Mouse (Mus musculus) hindbrain, embryonic 12.5 days (tissue): ENCODE measurements around the gene Rftn1. TPM values are rescaled to one million over a fixed set of nuclear protein-coding genes. Genes with fewer than 3 reads are reported as not detected.
A peak's percentile ranks its signal among the peaks of the same experiment; 100 is the strongest.

ENCODE experiments used
- ATAC-seq: fragments of 200-750 bp; cut with Nextera tagmentation; 2 replicates; pipeline ENCODE4 v1.8.0; 2017; ENCODE audit warnings: moderate TSS enrichment; ENCODE audit not compliant: low FRiP score
- H3K27ac ChIP-seq: fragments of 300-500 bp; sonication (generic); 2 replicates; pipeline ENCODE4 v1.5.1; 2016; ENCODE audit warnings: mild to moderate bottlenecking
- H3K27me3 ChIP-seq: fragments of 300-500 bp; sonication (generic); 2 replicates; pipeline ENCODE4 v1.6.1; 2016; ENCODE audit warnings: mild to moderate bottlenecking
- H3K36me3 ChIP-seq: fragments of 300-500 bp; sonication (generic); 2 replicates; pipeline ENCODE4 v1.6.1; 2016; ENCODE audit warnings: mild to moderate bottlenecking
- H3K4me1 ChIP-seq: fragments of 300-500 bp; sonication (generic); 2 replicates; pipeline ENCODE4 v1.6.1; 2016
- H3K4me2 ChIP-seq: fragments of 300-500 bp; sonication (generic); replicated peaks from 2 replicates; pipeline ENCODE4 v1.6.1; 2016; ENCODE audit warnings: mild to moderate bottlenecking
- H3K4me3 ChIP-seq: fragments of 300-500 bp; sonication (generic); 2 replicates; pipeline ENCODE4 v1.5.1; 2016; ENCODE audit warnings: mild to moderate bottlenecking
- H3K9ac ChIP-seq: fragments of 300-500 bp; sonication (generic); 2 replicates; pipeline ENCODE4 v1.6.1; 2016; ENCODE audit warnings: mild to moderate bottlenecking, moderate library complexity
- H3K9me3 ChIP-seq: fragments of 300-500 bp; sonication (generic); replicated peaks from 2 replicates; pipeline ENCODE4 v1.6.1; 2016; ENCODE audit warnings: mild to moderate bottlenecking
- WGBS: fragments of 180-500 bp; shearing (Covaris S2); methylation state at CpG from one replicate; pipeline ENCODE4 v1.1.7; 2016; 5-methylcytosine and 5-hydroxymethylcytosine counted together
- polyA plus RNA-seq: library from polyadenylated mRNA; unstranded; fragments of >200 nt; fragmentation: Nextera tagmentation; extraction: Ambion mirVana; gene quantifications from 2 replicates; pipeline ENCODE4 v1.2.1, GENCODE M21; 2016

Gene Rftn1
- polyA plus RNA-seq, 1 experiment from 2014 or later = 8.3 TPM

DNA sequence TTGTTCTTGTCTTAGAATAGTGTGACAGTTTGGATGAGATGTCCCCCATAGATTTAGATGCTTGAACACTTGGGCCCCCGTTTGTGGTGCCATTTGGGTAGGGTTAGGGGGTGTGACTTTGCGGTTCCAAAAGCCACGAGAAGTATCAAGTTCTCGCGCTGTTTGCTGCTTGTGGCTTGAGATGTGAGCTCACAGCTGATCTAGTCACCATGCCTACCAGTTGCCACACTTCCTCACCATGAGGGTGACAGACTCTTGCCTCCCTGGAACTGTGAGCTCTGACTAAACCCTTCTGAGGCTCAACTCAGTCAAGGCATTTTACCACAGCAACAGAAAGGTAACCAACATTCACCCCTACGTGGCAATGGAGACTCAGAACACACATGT, 118.9 kb downstream of the Rftn1 start:
- no peaks in the 10 kb centered on the region for H3K9me3 ChIP-seq
- H3K4me1 ChIP-seq = peaks cover 4% of the 10 kb centered on the region
- WGBS = 82% methylated on average over 6 of the region's 6 CpGs
- H3K4me2 ChIP-seq = no peak overlapping the region
- no peak for ATAC-seq
- no peaks in the 10 kb centered on the region for H3K36me3 ChIP-seq
- H3K27ac ChIP-seq = no peak overlapping the region
- H3K4me3 ChIP-seq = no peak overlapping the region
- H3K27me3 ChIP-seq = no peaks in the 10 kb centered on the region
- no peak overlapping the region for H3K9ac ChIP-seq

DNA sequence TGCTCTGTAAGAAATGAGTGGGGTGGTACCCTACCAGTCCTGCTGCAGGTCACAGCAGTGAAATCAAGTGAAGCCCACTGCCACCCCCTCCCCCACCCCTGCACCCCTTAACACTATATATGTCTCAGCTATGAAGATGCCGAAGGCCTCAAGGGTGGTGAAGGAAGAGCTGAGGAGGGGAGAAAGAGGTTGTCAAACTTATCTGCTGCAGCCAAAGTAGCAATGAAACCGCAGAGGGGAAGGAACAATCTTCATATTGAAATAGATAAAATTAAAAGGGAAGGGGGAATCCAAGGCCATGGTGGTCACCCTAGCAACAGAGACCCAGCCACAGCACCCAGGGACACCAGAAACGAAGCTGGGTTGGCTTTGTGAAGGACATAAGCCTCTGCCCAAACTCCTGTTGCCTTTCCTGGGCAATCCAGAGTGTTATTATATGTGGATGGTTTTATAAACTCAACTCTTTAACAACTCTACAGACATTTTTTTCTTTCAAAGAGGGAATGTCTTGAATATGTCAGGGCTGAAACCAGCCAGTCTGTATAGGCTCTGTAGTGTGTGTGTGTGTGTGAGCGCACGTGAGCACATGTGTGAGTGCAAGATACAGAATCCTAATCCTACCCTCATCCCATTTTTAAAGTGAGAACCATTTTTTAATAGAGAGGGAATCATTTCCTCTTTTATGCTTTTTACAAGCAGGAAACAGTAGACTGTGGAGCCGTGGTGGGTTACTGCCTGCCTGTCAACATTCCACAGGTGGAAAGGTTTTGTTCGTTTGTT, 119.5 kb downstream of the Rftn1 start:
- no peak overlapping the region for H3K4me2 ChIP-seq
- no peak overlapping the region for H3K9ac ChIP-seq
- no peaks in the 10 kb centered on the region for H3K9me3 ChIP-seq
- H3K27ac ChIP-seq = no peak overlapping the region
- H3K4me3 ChIP-seq = no peak overlapping the region
- H3K4me1 ChIP-seq = peaks cover 4% of the 10 kb centered on the region
- WGBS = 83% methylated on average over 7 of the region's 7 CpGs
- no peaks in the 10 kb centered on the region for H3K36me3 ChIP-seq
- no peaks in the 10 kb centered on the region for H3K27me3 ChIP-seq
- no peak for ATAC-seq

DNA sequence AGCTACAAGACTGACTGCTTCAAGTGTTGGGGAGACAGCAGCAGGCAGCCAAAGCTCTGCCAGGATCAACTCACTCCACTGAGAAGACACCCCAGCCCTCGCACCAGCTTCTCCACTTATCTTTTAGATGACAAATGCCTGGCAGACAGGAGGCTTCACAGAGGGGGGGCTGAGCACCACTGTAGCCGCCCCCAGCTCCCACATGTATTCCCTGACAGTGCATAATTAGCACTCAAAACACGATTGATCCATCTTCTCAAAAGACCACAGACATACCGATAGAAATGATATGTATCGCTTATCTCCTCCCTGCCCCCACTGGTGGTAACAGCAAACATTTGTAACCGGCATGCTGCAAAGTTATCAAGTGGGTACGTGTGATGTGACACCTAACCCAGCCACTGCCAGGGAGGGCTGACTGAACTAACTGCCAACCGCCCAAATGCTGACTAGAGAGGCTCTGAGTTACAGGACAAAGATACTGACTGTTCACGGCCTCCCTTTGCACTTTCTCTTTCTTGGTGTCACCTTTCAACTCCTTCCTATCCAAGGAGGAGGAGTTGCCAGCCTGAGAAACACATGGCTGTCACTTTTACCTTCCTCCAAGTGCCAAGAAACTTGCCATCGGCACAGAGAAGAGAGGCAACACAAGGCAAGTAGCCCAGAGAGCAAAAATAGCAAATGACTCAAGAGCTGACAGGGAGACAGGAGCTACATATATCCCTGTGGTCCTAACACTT, 120.4 kb downstream of the Rftn1 start:
- no peak for ATAC-seq
- no peaks in the 10 kb centered on the region for H3K27me3 ChIP-seq
- H3K9ac ChIP-seq = no peak overlapping the region
- H3K4me1 ChIP-seq = peaks cover 4% of the 10 kb centered on the region
- H3K4me2 ChIP-seq = no peak overlapping the region
- H3K4me3 ChIP-seq = no peak overlapping the region
- no peaks in the 10 kb centered on the region for H3K36me3 ChIP-seq
- H3K27ac ChIP-seq = no peak overlapping the region
- 49% methylated on average over 10 of the region's 10 CpGs for WGBS
- H3K9me3 ChIP-seq = no peaks in the 10 kb centered on the region

DNA sequence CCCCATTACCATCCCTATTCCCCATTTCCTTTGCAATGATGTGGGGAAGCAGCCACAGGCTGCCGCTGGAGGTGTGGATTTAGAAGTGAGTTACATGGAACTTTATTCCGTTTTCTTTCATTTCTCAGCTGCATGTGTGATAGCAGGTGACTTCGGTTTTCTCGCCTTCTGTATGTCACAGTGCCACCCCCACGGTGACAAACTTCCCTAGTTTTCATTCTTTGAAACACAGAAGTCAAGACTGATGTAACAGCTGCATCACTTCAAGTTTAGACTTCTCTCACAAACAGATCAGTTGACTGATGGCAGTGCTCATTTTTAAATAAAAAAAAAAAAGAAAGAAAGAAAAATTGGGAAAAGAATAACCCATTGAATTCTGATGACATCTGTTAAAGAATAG, 121.3 kb downstream of the Rftn1 start:
- WGBS = 88% methylated on average over 5 of the region's 5 CpGs

DNA sequence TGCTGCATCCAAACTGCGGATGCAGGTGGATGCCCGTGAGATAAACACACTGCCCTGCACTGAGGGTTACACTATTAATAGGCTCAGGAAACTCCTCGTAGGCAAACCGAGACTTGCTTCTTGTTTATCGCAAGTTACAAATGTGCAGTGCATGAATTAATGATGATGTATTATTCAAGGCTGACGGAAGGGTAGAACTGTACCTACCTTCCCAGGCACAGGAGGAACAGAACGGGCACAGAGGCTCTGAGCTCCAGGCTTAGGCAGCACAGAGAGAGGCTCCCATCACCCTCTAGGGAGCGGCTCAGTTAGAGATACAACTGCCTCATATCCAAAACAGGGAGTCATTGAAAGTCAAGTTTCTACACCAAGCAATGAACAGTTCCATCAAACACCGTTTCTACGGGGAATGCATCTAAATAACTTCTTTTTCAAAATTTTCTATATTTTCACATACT, 121.8 kb downstream of the Rftn1 start:
- Histone ChIP-seq H3K27me3 (no peaks in the 10 kb centered on the region), H3K27ac (no peak overlapping the region), H3K4me3 (no peak overlapping the region), H3K36me3 (no peaks in the 10 kb centered on the region), H3K4me1 (peaks cover 4% of the 10 kb centered on the region), H3K9ac (no peak overlapping the region), H3K9me3 (no peaks in the 10 kb centered on the region), H3K4me2 (no peak overlapping the region)
- 83% methylated on average over 10 of the region's 10 CpGs for WGBS
- ATAC-seq = no peak

More for the DNA sequence above, 121.3 kb downstream of the Rftn1 start:
- Histone ChIP-seq H3K36me3 (no peaks in the 10 kb centered on the region), H3K27me3 (no peaks in the 10 kb centered on the region), H3K4me1 (peaks cover 4% of the 10 kb centered on the region), H3K9me3 (no peaks in the 10 kb centered on the region), H3K27ac (no peak overlapping the region), H3K9ac (no peak overlapping the region), H3K4me2 (no peak overlapping the region), H3K4me3 (no peak overlapping the region)
- ATAC-seq = no peak

DNA sequence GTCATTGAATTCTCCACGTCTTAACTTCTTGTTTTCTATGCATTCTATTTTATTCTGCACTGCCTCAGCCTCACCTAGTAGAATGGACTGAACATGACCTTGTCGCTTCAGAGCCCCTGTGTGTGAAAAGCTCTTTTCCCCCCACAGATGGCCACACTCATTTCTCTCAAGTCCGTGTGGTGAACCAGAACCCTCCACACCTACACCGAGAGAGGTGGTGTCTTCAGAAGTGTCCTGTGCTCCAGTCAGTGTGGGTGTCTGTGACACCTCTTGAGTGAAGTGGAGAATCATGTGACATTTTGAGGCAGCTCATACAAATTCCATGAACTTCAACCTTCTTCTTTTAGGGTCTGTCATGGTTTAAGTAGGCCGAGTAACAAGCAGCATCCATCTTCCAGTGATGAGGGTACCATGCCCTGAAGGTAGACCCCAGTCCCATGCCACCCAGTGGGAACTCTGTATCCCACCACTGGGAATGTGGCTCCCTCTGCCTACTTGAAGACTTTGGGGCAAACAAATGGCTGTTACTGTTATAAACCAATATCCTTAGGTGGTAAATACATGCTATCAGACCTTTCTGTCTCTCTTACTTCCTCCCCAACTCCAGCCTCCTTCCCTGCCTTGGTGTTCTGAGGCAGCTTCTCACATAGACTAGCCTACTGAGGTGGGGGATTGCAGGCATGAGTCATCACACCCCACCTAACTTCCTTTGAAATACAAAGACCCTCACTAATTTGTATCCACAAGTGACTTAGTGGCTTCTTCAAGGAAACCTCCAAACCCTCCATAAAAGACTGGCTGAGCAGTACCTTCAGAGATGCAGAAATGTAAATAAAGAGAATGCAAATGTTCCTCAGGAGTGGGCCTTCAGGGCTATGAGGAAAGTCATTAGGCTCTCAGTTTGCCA, 122.4 kb downstream of the Rftn1 start:
- Histone ChIP-seq H3K9ac (no peak overlapping the region), H3K27me3 (no peaks in the 10 kb centered on the region), H3K27ac (no peak overlapping the region), H3K36me3 (no peaks in the 10 kb centered on the region), H3K4me3 (no peak overlapping the region), H3K4me1 (peaks cover 4% of the 10 kb centered on the region), H3K4me2 (no peak overlapping the region), H3K9me3 (no peaks in the 10 kb centered on the region)
- 86% methylated on average over 5 of the region's 5 CpGs for WGBS
- no peak for ATAC-seq

DNA sequence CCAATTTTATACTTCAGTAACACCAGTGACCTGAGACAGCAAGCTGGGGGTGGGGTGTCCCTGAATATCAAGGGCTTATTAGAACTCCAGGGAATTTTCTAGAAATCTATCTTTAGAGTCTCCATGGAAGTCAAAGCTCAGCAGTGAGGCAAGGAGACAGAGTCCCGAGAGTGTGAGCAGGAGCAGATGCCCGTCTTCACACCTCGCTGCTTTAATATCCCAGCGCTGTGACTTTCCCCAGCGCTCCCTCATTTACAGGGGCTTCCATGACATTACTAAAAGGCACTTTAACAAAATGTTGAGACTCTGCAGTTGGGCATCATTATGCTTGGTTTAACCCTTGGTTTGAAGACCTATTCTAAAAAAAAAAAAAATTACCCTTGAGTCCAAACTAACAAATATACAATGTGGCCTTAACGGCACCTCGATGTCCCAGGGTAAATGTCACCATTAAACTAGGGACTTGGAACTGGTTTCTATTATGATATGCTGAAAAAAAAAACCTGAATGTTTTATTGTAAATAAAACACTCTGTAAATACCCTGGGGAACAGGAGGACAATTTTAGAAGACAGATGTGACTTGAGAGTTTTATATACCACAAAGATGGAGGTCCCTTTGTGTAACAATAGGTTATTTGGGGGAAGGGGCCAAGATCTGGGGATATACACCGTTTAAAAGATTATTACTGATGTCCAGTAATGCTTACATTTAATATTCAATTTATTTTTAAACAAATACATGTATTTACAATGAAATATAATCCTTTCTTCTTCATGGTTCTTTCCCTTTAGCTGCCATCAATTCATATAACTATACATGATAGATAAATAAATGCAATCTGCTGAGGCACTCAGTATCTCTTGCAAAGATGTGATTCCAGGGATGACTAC, 123.4 kb downstream of the Rftn1 start:
- Histone ChIP-seq H3K4me3 (no peak overlapping the region), H3K27ac (no peak overlapping the region), H3K9ac (no peak overlapping the region), H3K4me2 (no peak overlapping the region), H3K4me1 (peaks cover 4% of the 10 kb centered on the region), H3K9me3 (no peaks in the 10 kb centered on the region), H3K27me3 (no peaks in the 10 kb centered on the region), H3K36me3 (no peaks in the 10 kb centered on the region)
- ATAC-seq = peak; percentile 40; the same call in 1 of the 2 replicates
- 79% methylated on average over 8 of the region's 8 CpGs for WGBS

DNA sequence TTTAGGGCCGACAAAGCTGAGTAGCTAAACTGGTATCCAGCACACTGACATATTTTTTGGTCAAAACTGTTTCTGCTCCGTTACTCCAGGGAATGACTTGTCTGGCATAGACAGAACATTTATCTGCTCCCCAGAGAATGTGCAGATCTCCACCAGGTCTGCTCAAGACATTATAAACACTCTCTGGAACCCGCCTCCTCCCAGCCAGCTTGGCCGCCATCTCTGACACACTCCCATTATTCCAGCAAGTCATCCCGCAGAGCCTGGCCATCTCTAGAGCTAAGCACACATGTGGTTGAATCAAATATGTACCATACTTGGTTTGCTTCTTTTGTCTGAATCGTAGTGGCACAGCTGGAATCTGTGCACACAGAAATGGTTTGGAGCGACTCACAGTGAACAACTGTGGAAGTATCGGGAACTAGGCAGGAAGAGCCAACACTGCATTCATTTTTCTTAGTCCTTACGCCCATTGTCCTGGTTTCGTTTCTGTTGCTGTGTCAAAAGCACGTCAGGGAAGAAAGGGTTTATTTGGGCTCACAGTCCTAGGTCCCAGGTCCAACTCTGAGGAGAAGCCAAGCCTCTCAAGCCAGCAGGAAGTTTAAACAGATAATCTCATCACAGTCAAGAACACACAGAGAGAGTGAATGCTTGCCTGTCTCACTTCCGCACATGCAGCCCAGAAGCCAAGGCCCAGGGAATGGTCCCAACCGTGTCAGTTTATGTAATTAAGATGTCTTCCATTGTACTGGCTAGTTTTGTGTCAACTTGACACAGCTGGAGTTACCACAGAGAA, 126.4 kb downstream of the Rftn1 start:
- WGBS = 81% methylated on average over 13 of the region's 13 CpGs
- H3K27me3 ChIP-seq = no peaks in the 10 kb centered on the region

DNA sequence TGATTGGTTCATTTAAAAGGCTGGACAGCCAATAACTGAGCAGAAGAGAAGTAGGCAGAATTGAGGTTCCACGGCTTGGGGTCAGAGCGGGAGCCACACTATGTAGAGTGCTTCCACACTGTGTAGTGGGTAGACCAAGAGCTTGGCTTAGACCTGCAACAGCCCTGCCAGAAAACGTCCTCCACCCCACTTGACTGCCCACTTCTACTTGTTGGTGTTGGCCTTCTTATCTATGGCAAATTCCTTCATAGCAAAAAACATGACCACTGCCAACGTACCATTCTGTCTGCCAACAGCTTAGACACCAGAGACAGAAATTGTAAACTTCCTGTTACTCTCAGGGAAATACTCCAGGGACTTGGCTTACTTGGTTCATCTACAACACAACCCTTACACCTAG, 127.8 kb downstream of the Rftn1 start:
- no peak overlapping the region for H3K9ac ChIP-seq
- no peak overlapping the region for H3K4me2 ChIP-seq
- H3K4me3 ChIP-seq = no peak overlapping the region
- WGBS = 90% methylated on average over 4 of the region's 4 CpGs
- H3K4me1 ChIP-seq = no peaks in the 10 kb centered on the region
- no peaks in the 10 kb centered on the region for H3K36me3 ChIP-seq
- no peak for ATAC-seq
- H3K9me3 ChIP-seq = no peaks in the 10 kb centered on the region
- H3K27me3 ChIP-seq = no peaks in the 10 kb centered on the region
- H3K27ac ChIP-seq = no peak overlapping the region

More for the DNA sequence above, 126.4 kb downstream of the Rftn1 start:
- Histone ChIP-seq H3K36me3 (no peaks in the 10 kb centered on the region), H3K9ac (no peak overlapping the region), H3K4me2 (no peak overlapping the region), H3K4me3 (no peak overlapping the region), H3K4me1 (no peaks in the 10 kb centered on the region), H3K9me3 (no peaks in the 10 kb centered on the region), H3K27ac (no peak overlapping the region)
- no peak for ATAC-seq

DNA sequence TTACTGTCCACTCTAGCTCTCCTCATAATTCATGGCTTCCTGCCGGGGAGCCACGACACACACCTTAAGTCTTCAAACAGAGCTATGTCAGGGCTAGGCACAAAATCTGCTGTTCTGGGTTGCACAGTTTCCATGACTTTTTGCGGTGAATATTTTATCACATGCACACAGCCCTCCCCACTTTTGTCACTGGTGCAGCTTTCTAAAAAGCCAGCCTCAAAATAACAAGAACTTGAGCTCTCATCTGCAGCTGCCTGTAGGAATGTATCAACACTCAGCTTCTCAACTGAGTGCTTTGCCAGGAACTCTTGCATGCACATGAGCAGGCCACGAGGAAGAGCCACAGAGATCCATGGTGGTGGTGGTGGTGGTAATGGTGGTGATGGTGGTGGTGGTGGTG, 129.0 kb downstream of the Rftn1 start:
- Histone ChIP-seq H3K4me1 (no peaks in the 10 kb centered on the region), H3K4me3 (no peak overlapping the region), H3K9ac (no peak overlapping the region), H3K4me2 (no peak overlapping the region), H3K27ac (no peak overlapping the region), H3K9me3 (no peaks in the 10 kb centered on the region), H3K36me3 (no peaks in the 10 kb centered on the region), H3K27me3 (no peaks in the 10 kb centered on the region)
- no peak for ATAC-seq
- 94% methylated on average over 4 of the region's 4 CpGs for WGBS

DNA sequence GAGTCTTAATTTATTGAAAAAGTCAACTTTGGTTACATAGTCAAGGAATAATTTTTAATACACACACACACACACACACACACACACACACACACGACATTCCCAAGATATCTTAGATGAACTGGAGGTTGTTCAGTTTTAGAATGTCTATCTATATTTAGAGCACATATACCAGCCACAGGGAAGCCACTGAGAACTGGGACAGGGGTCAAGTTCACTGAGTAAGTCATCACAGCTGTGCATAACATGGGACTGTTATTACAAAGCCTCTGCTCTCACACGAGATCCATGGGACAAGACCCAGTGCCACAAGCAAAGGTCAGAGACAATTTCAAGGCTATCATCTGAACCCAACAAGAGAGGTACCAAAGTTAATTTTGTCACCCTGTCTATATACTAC, 130.3 kb downstream of the Rftn1 start:
- Histone ChIP-seq H3K36me3 (no peaks in the 10 kb centered on the region), H3K27ac (no peak overlapping the region), H3K27me3 (no peaks in the 10 kb centered on the region), H3K9me3 (no peaks in the 10 kb centered on the region), H3K4me1 (no peaks in the 10 kb centered on the region), H3K9ac (no peak overlapping the region), H3K4me3 (no peak overlapping the region), H3K4me2 (no peak overlapping the region)
- WGBS = 64% methylated on average over 2 of the region's 2 CpGs
- ATAC-seq = no peak
